Mouse (Mus musculus) heart, embryonic 14.5 days (tissue): ENCODE data around the gene Ppt2. TPM values are rescaled to one million over a fixed set of nuclear protein-coding genes. Genes with fewer than 3 reads are reported as not detected.
A peak's percentile ranks its signal among the peaks of the same experiment; 100 is the strongest.

Source experiments
- ATAC-seq: fragments of 200-750 bp; cut with Nextera tagmentation; 2 replicates; pipeline ENCODE4 v1.8.0; 2017; ENCODE audit warnings: low read depth, moderate TSS enrichment; ENCODE audit not compliant: insufficient number of reproducible peaks, insufficient read depth, low FRiP score
- H3K27ac ChIP-seq, 2 experiments: fragments of 200-500 bp in 1 of 2; fragments of 300-500 bp in 1 of 2; sonication (generic) in 1 of 2; replicated peaks in 1 of 2; 2 replicates each; pipeline ENCODE4 v1.5.1; 2012 to 2014; ENCODE audit warnings: low read depth in 2 of 2, low read length in 2 of 2, control low read depth in 1 of 2, mild to moderate bottlenecking in 1 of 2, mixed read lengths in 1 of 2; ENCODE audit not compliant: control insufficient read depth in 1 of 2, insufficient read depth in 1 of 2
- H3K27me3 ChIP-seq: fragments of 300-500 bp; sonication (generic); 2 replicates; pipeline ENCODE4 v1.6.1; 2014; ENCODE audit warnings: mild to moderate bottlenecking, low read length, control low read depth; ENCODE audit not compliant: control insufficient read depth, insufficient read depth
- H3K36me3 ChIP-seq: fragments of 300-500 bp; sonication (generic); 2 replicates; pipeline ENCODE4 v1.6.1; 2014; ENCODE audit warnings: mild to moderate bottlenecking, control low read depth, low read length, mixed read lengths; ENCODE audit not compliant: control insufficient read depth, insufficient read depth
- H3K4me1 ChIP-seq, 2 experiments: fragments of 200-500 bp in 1 of 2; fragments of 300-500 bp in 1 of 2; sonication (generic) in 1 of 2; 2 replicates each; pipeline ENCODE4 v1.6.1; 2012 to 2014; ENCODE audit warnings: low read length in 2 of 2, control low read depth in 1 of 2, mixed read lengths in 1 of 2; ENCODE audit not compliant: control insufficient read depth in 2 of 2, insufficient read depth in 2 of 2
- H3K4me2 ChIP-seq: fragments of 300-500 bp; sonication (generic); 2 replicates; pipeline ENCODE4 v1.6.1; 2014; ENCODE audit warnings: mild to moderate bottlenecking, low read length
- H3K4me3 ChIP-seq, 2 experiments: fragments of 200-500 bp in 1 of 2; fragments of 300-500 bp in 1 of 2; sonication (generic) in 1 of 2; 2 replicates each; pipeline ENCODE4 v1.5.1; 2012 to 2014; ENCODE audit warnings: low read length in 2 of 2, mild to moderate bottlenecking in 2 of 2, control low read depth in 1 of 2, low read depth in 1 of 2, moderate library complexity in 1 of 2; ENCODE audit not compliant: control insufficient read depth in 1 of 2, insufficient read depth in 1 of 2
- H3K9ac ChIP-seq: fragments of 300-500 bp; sonication (generic); 2 replicates; pipeline ENCODE4 v1.6.1; 2014; ENCODE audit warnings: mild to moderate bottlenecking, low read length
- H3K9me3 ChIP-seq: fragments of 300-500 bp; sonication (generic); 2 replicates; pipeline ENCODE4 v1.6.1; 2016; ENCODE audit warnings: low read length, control low read depth; ENCODE audit not compliant: control insufficient read depth
- WGBS: fragments of 180-500 bp; shearing (Covaris S2); extraction: QIAGEN DNeasy Blood & Tissue Kit; methylation state at CpG from one replicate; pipeline ENCODE4 v1.1.7; 2014; 5-methylcytosine and 5-hydroxymethylcytosine counted together
- polyA plus RNA-seq: library from polyadenylated mRNA; unstranded; fragments of >200 nt; fragmentation: Nextera tagmentation; extraction: Ambion mirVana; gene quantifications from 2 replicates; pipeline ENCODE4 v1.2.1, GENCODE M21; 2014

The Ppt2 gene
- polyA plus RNA-seq, 1 experiment from 2014 or later = 33.3 TPM

DNA sequence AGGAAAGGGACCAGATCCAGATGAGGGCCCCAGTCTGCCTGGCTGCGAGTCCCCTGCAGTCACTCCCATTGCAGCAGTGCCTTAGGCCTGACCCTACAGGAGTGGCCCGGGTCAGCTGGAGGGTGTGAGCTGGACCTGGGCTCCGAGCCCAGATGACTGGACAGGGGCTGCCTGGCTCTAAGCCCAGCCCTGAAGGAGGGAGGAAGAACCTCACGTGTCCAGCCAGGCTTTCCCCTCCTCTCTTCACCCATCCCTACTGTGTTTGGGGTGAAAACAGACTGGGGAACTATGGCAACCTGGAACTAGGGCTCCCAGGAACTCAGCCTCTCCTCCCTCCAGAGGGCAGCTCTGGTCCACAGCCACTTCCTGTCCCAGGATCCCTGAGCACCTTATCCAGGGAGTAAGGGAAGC is 27.3 kb upstream of the Ppt2 start:
- Histone ChIP-seq H3K27ac (peak overlapping the region; percentile 33 to 34; a peak in 3 of 4 replicates), H3K36me3 (peaks cover 37% of the 10 kb centered on the region), H3K9ac (no peak overlapping the region), H3K4me3 (no peak overlapping the region), H3K4me1 (peaks cover 20 to 32% of the 10 kb centered on the region in 2 experiments), H3K27me3 (peaks cover 14% of the 10 kb centered on the region), H3K9me3 (no peaks in the 10 kb centered on the region), H3K4me2 (no peak overlapping the region)
- ATAC-seq = peak; percentile 84
- 7% methylated on average over 3 of the region's 4 CpGs for WGBS

DNA sequence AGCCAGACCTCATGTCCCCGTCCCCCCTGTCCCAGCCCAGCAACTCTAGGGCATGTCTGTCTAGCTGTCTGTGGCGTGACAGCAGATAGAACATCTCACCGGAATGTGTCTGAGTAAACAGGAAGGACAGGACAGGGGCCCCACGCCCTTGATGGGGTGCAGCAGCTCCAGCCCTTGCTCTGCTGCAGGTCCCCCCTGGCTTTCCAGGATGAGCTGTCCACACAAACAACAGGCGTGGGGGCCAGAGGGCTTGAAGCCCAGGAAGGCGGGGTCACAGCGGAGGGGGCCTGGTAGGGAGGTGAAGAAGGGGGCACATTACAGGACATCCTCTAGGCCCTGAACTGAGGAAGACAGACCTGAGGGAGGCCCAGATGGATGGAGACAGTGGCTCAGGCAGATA is 26.9 kb upstream of the Ppt2 start:
- peaks cover 17 to 32% of the 10 kb centered on the region in 2 experiments for H3K4me1 ChIP-seq
- no peak overlapping the region for H3K4me3 ChIP-seq
- peak overlapping the region; percentile 36; the same call in 1 of the 2 replicates for H3K9ac ChIP-seq
- no peaks in the 10 kb centered on the region for H3K9me3 ChIP-seq
- no peak overlapping the region for H3K4me2 ChIP-seq
- H3K27ac ChIP-seq = peak overlapping the region; percentile 9 to 34; a peak in 3 of 4 replicates
- H3K27me3 ChIP-seq = peaks cover 10% of the 10 kb centered on the region
- WGBS = 48% methylated on average over 7 of the region's 7 CpGs
- H3K36me3 ChIP-seq = peaks cover 41% of the 10 kb centered on the region
- ATAC-seq = no peak; the same call in none of the 2 replicates

GRCm38 (mm10) chr17:34654392-34654791 is 26.1 kb upstream of the Ppt2 start:
- 0 out of 4 replicates have a peak overlapping the region, but pooled peaks of 1 of the 2 experiments have one; percentile 34 for H3K27ac ChIP-seq
- H3K9me3 ChIP-seq = no peaks in the 10 kb centered on the region
- no peak overlapping the region for H3K9ac ChIP-seq
- peaks cover 8% of the 10 kb centered on the region; the same call in 1 of the 2 replicates for H3K27me3 ChIP-seq
- H3K4me3 ChIP-seq = no peak overlapping the region
- 94% methylated on average over 13 of the region's 13 CpGs for WGBS
- no peak overlapping the region for H3K4me2 ChIP-seq
- peaks cover 17 to 28% of the 10 kb centered on the region in 2 experiments for H3K4me1 ChIP-seq
- H3K36me3 ChIP-seq = peaks cover 49% of the 10 kb centered on the region
- ATAC-seq = no peak

GRCm38 (mm10) chr17:34653746-34654285 is 25.5 kb upstream of the Ppt2 start:
- H3K9me3 ChIP-seq = no peaks in the 10 kb centered on the region
- H3K9ac ChIP-seq = no peak overlapping the region
- peaks cover 55% of the 10 kb centered on the region for H3K36me3 ChIP-seq
- H3K4me3 ChIP-seq = no peak overlapping the region
- peaks cover 12 to 25% of the 10 kb centered on the region in 2 experiments for H3K4me1 ChIP-seq
- ATAC-seq = no peak
- H3K27me3 ChIP-seq = 0 out of 2 replicates have a peak, but pooled peaks cover 3% of the 10 kb centered on the region
- no peak overlapping the region for H3K4me2 ChIP-seq
- WGBS = 68% methylated on average over 9 of the region's 9 CpGs
- no peak overlapping the region for H3K27ac ChIP-seq

DNA sequence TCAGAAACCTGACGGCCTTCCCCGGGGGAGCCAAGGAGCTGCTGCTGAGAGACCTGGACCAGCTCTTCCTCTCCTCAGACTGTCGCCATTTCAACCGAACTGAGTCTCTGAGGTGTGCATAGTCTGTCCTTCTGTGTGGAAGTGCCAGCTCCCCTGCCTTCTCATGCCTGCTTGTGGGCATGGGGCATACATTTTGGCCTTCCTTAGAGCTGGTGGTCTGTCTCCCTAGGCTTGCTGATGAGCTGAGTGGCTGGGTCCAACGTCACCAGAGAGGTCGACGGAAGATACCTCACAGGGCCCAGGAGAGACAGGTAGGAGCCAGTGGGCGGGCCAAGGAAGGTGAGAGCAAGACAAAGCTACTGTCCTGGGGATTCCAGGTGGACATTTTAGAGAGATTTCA is 24.7 kb upstream of the Ppt2 start:
- H3K4me1 ChIP-seq = peaks cover 15 to 28% of the 10 kb centered on the region in 2 experiments; a peak in 3 of 4 replicates
- no peak overlapping the region for H3K27ac ChIP-seq
- H3K36me3 ChIP-seq = peaks cover 56% of the 10 kb centered on the region
- ATAC-seq = no peak
- H3K9me3 ChIP-seq = no peaks in the 10 kb centered on the region
- 85% methylated on average over 8 of the region's 8 CpGs for WGBS
- H3K27me3 ChIP-seq = no peaks in the 10 kb centered on the region
- no peak overlapping the region for H3K4me3 ChIP-seq
- no peak overlapping the region for H3K9ac ChIP-seq
- no peak overlapping the region for H3K4me2 ChIP-seq

DNA sequence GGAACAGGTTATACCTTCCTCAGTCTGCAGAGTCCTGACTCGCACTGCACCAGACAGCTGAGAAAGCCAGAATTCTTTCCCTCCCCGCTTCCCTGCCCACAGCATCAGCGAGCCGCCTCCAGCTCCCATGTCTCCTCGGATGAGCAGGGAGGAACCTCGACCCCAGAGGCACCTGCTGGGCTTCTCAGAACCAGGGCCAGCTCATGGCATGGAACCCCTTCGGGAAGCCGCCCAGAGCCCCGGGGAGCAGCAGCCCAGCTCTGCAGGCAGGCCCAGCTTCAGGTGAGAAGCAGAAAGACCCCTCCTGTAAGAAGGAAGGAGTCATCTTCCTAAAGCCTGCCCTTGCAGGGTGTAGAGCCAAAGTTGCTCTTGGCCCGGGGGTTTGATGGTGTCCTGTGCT is 24.2 kb upstream of the Ppt2 start:
- H3K9me3 ChIP-seq = no peaks in the 10 kb centered on the region
- H3K9ac ChIP-seq = no peak overlapping the region
- peaks cover 56% of the 10 kb centered on the region for H3K36me3 ChIP-seq
- no peak for ATAC-seq
- 89% methylated on average over 10 of the region's 10 CpGs for WGBS
- H3K4me3 ChIP-seq = no peak overlapping the region
- peaks cover 18 to 32% of the 10 kb centered on the region in 2 experiments for H3K4me1 ChIP-seq
- no peak overlapping the region for H3K4me2 ChIP-seq
- H3K27ac ChIP-seq = no peak overlapping the region
- H3K27me3 ChIP-seq = no peaks in the 10 kb centered on the region

- Histone ChIP-seq H3K27me3 (no peaks in the 10 kb centered on the region), H3K9me3 (no peaks in the 10 kb centered on the region), H3K27ac (no peak overlapping the region), H3K36me3 (peaks cover 56% of the 10 kb centered on the region), H3K4me3 (no peak overlapping the region), H3K4me1 (peaks cover 18 to 33% of the 10 kb centered on the region in 2 experiments), H3K9ac (no peak overlapping the region), H3K4me2 (no peak overlapping the region)
- ATAC-seq = no peak
- WGBS = 60% methylated on average over 19 of the region's 19 CpGs
Observed at GRCm38 (mm10) chr17:34651507-34652221, 23.4 kb upstream of the Ppt2 start.
